Mouse (Mus musculus) hindbrain, embryonic 16.5 days (tissue): Measurements from ENCODE around the gene Igf1. TPM values are rescaled to one million over a fixed set of nuclear protein-coding genes. Genes with fewer than 3 reads are reported as not detected.

ENCODE experiments used
- ATAC-seq: fragments of 200-750 bp; cut with Nextera tagmentation; 2 replicates; pipeline ENCODE4 v1.8.0; 2017; ENCODE audit warnings: moderate TSS enrichment, moderate library complexity
- H3K27ac ChIP-seq: fragments of 300-500 bp; sonication (generic); 2 replicates; pipeline ENCODE4 v1.5.1; 2014; ENCODE audit warnings: low read depth, mild to moderate bottlenecking, control low read depth, low read length, moderate library complexity
- H3K27me3 ChIP-seq: fragments of 300-500 bp; sonication (generic); replicated peaks from 2 replicates; pipeline ENCODE4 v1.6.1; 2014; ENCODE audit warnings: low read length; ENCODE audit not compliant: control insufficient read depth, insufficient read depth
- H3K36me3 ChIP-seq: fragments of 300-500 bp; sonication (generic); 2 replicates; pipeline ENCODE4 v1.6.1; 2014; ENCODE audit warnings: mild to moderate bottlenecking, low read length, moderate library complexity, mixed read lengths; ENCODE audit not compliant: control insufficient read depth, insufficient read depth
- H3K4me1 ChIP-seq: fragments of 300-500 bp; sonication (generic); 2 replicates; pipeline ENCODE4 v1.6.1; 2014; ENCODE audit warnings: low read depth, low read length; ENCODE audit not compliant: control insufficient read depth, insufficient read depth
- H3K4me2 ChIP-seq: fragments of 300-500 bp; sonication (generic); 2 replicates; pipeline ENCODE4 v1.6.1; 2014; ENCODE audit warnings: mild to moderate bottlenecking, low read length, control low read depth, moderate library complexity
- H3K4me3 ChIP-seq: fragments of 300-500 bp; sonication (generic); 2 replicates; pipeline ENCODE4 v1.5.1; 2014; ENCODE audit warnings: mild to moderate bottlenecking, low read length, control low read depth, moderate library complexity
- H3K9ac ChIP-seq: fragments of 300-500 bp; sonication (generic); 2 replicates; pipeline ENCODE4 v1.6.1; 2014; ENCODE audit warnings: low read depth, mild to moderate bottlenecking, control low read depth, low read length, moderate library complexity
- H3K9me3 ChIP-seq: fragments of 300-500 bp; sonication (generic); 2 replicates; pipeline ENCODE4 v1.6.1; 2014; ENCODE audit warnings: mild to moderate bottlenecking, low read length, moderate library complexity; ENCODE audit not compliant: control insufficient read depth
- WGBS: fragments of 180-500 bp; shearing (Covaris S2); extraction: QIAGEN DNeasy Blood & Tissue Kit; methylation state at CpG from one replicate; pipeline ENCODE4 v1.1.7; 2014; 5-methylcytosine and 5-hydroxymethylcytosine counted together
- polyA plus RNA-seq: library from polyadenylated mRNA; unstranded; fragments of >200 nt; fragmentation: Nextera tagmentation; extraction: Ambion mirVana; gene quantifications from 2 replicates; pipeline ENCODE4 v1.2.1, GENCODE M21; 2015

Gene Igf1
- polyA plus RNA-seq, 1 experiment from 2014 or later: 15.7 TPM

GRCm38 (mm10) chr10:87927131-87927609, 69.1 kb downstream of the Igf1 start:
- no peaks in the 10 kb centered on the region for H3K36me3 ChIP-seq
- 6% methylated on average over 6 of the region's 6 CpGs for WGBS
- H3K4me3 ChIP-seq: no peak overlapping the region
- no peaks in the 10 kb centered on the region for H3K9me3 ChIP-seq
- H3K9ac ChIP-seq: no peak overlapping the region
- H3K27ac ChIP-seq: no peak overlapping the region
- ATAC-seq: peak; percentile 90
- peak overlapping the region; percentile 17; the same call in 1 of the 2 replicates for H3K4me2 ChIP-seq
- H3K4me1 ChIP-seq: peaks cover 2% of the 10 kb centered on the region
- H3K27me3 ChIP-seq: no peaks in the 10 kb centered on the region

GRCm38 (mm10) chr10:87948192-87948591, 90.1 kb downstream of the Igf1 start:
- Histone ChIP-seq H3K36me3 (no peaks in the 10 kb centered on the region), H3K9ac (no peak overlapping the region), H3K4me1 (no peaks in the 10 kb centered on the region), H3K4me2 (no peak overlapping the region), H3K27ac (no peak overlapping the region), H3K9me3 (no peaks in the 10 kb centered on the region; the same call in 1 of the 2 replicates), H3K27me3 (no peaks in the 10 kb centered on the region), H3K4me3 (no peak overlapping the region)
- no peak for ATAC-seq
- 73% methylated on average over 4 of the region's 4 CpGs for WGBS

GRCm38 (mm10) chr10:87971536-87971935, 113.5 kb downstream of the Igf1 start:
- H3K36me3 ChIP-seq: no peaks in the 10 kb centered on the region
- H3K9me3 ChIP-seq: no peaks in the 10 kb centered on the region
- H3K27me3 ChIP-seq: no peaks in the 10 kb centered on the region
- H3K9ac ChIP-seq: no peak overlapping the region
- WGBS: 76% methylated on average over 6 of the region's 6 CpGs
- no peaks in the 10 kb centered on the region for H3K4me1 ChIP-seq
- ATAC-seq: no peak
- H3K4me3 ChIP-seq: no peak overlapping the region
- no peak overlapping the region for H3K4me2 ChIP-seq
- no peak overlapping the region for H3K27ac ChIP-seq

GRCm38 (mm10) chr10:87973911-87974631, 116.0 kb downstream of the Igf1 start:
- no peaks in the 10 kb centered on the region for H3K36me3 ChIP-seq
- H3K27ac ChIP-seq: no peak overlapping the region
- no peak overlapping the region for H3K4me2 ChIP-seq
- H3K9ac ChIP-seq: no peak overlapping the region
- no peaks in the 10 kb centered on the region for H3K4me1 ChIP-seq
- no peaks in the 10 kb centered on the region for H3K9me3 ChIP-seq
- no peak overlapping the region for H3K4me3 ChIP-seq
- no peak for ATAC-seq
- WGBS: 66% methylated on average over 4 of the region's 4 CpGs
- H3K27me3 ChIP-seq: no peaks in the 10 kb centered on the region

GRCm38 (mm10) chr10:87985375-87985774, 127.3 kb downstream of the Igf1 start:
- Histone ChIP-seq H3K27me3 (no peaks in the 10 kb centered on the region), H3K36me3 (no peaks in the 10 kb centered on the region), H3K9ac (no peak overlapping the region), H3K9me3 (no peaks in the 10 kb centered on the region), H3K27ac (no peak overlapping the region), H3K4me2 (no peak overlapping the region), H3K4me3 (no peak overlapping the region), H3K4me1 (no peaks in the 10 kb centered on the region)
- 69% methylated on average over 5 of the region's 5 CpGs for WGBS
- no peak for ATAC-seq

- H3K36me3 ChIP-seq: no peaks in the 10 kb centered on the region
- H3K4me1 ChIP-seq: no peaks in the 10 kb centered on the region
- no peaks in the 10 kb centered on the region for H3K27me3 ChIP-seq
- no peaks in the 10 kb centered on the region for H3K9me3 ChIP-seq
- WGBS: 62% methylated on average over 3 of the region's 3 CpGs
- no peak overlapping the region for H3K4me3 ChIP-seq
- no peak for ATAC-seq
- H3K27ac ChIP-seq: no peak overlapping the region
- H3K4me2 ChIP-seq: no peak overlapping the region
- no peak overlapping the region for H3K9ac ChIP-seq
Measured at GRCm38 (mm10) chr10:87986201-87986600, 128.1 kb downstream of the Igf1 start.

Other genes starting within 250 kb of the Igf1 start
- 0.32 and 0.41 TPM in 2 replicates for gene Pmch, start 232.8 kb downstream of the Igf1 start, polyA plus RNA-seq